Mouse (Mus musculus) brown adipose tissue, adult 24 weeks (tissue): ENCODE measurements around the gene Akap6. TPM values are rescaled to one million over a fixed set of nuclear protein-coding genes. Genes with fewer than 3 reads are reported as not detected.
A peak's percentile ranks its signal among the peaks of the same experiment; 100 is the strongest.

ENCODE experiments used
- H3K27ac ChIP-seq: fragments of 200-500 bp; replicated peaks from 2 replicates; pipeline ENCODE4 v1.5.1; 2012; ENCODE audit warnings: low read depth, mild to moderate bottlenecking, low read length
- H3K4me1 ChIP-seq: fragments of 200-500 bp; 2 replicates; pipeline ENCODE4 v1.6.1; 2012; ENCODE audit warnings: low read length, mixed read lengths; ENCODE audit not compliant: control insufficient read depth, insufficient read depth, insufficient read length
- H3K4me3 ChIP-seq: fragments of 200-500 bp; 2 replicates; pipeline ENCODE4 v1.5.1; 2012; ENCODE audit warnings: low read depth, mild to moderate bottlenecking, low read length, moderate library complexity; ENCODE audit not compliant: insufficient read depth
- polyA plus RNA-seq: library from polyadenylated mRNA; stranded (reverse); fragments of >200 nt; gene quantifications from 2 replicates; pipeline ENCODE4 v1.2.4, GENCODE M21; 2012; ENCODE audit not compliant: missing spikeins, insufficient read depth, insufficient read length

Akap6 gene
- polyA plus RNA-seq, 1 experiment: 0.48 TPM

- H3K4me3 ChIP-seq: 0 out of 2 replicates have a peak overlapping the region, but pooled peaks have one; percentile 6
These were observed 91.2 kb downstream of the Akap6 start for GRCm38 (mm10) chr12:52790350-52790768.

DNA sequence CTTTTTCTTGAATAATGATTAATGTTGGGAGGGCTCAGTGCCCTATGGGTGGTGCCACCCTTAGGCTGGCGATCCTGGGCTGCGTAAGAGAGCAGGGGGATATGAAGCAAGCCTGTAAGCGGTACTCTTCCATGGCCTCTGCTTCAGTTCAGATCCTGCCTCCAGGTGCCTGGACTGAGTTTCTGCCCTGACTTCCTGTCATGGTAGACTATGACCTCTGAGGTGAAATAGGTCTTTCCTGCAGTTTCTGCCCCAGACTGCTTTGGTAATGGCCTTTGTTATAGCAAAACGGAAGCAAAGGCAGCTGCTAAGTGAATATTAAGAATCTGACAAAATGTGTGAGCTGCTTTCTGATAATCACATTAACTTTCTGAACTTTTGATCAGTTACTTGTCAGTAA, 94.9 kb downstream of the Akap6 start:
- Histone ChIP-seq H3K27ac (no peak overlapping the region), H3K4me1 (peaks cover 7% of the 10 kb centered on the region), H3K4me3 (no peak overlapping the region)

More at GRCm38 (mm10) chr12:52790350-52790768, 91.2 kb downstream of the Akap6 start:
- Histone ChIP-seq H3K4me1 (peaks cover 7% of the 10 kb centered on the region; the same call in 1 of the 2 replicates), H3K27ac (no peak overlapping the region)

- Histone ChIP-seq H3K27ac (no peak overlapping the region), H3K4me3 (no peak overlapping the region; the same call in 1 of the 2 replicates), H3K4me1 (peaks cover 4% of the 10 kb centered on the region)
These were observed 96.6 kb downstream of the Akap6 start for GRCm38 (mm10) chr12:52795551-52796470.

DNA sequence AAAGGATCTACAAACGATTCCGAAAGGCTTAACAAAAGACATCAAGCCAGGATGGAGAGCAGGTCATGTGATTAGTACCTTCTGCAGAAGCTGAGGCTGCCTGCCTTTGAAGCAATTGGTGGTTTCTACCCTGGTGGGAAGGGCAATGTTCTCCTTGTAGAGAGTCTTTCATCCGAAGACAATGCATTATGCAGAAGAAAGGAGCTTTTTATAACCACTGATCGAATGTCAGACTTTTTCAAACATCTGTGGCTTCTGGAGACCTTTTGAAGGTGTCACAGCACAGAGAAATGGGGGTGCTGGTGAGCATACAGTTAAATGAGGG, 97.2 kb downstream of the Akap6 start:
- Histone ChIP-seq H3K4me3 (no peak overlapping the region), H3K27ac (no peak overlapping the region), H3K4me1 (peaks cover 4% of the 10 kb centered on the region)

- Histone ChIP-seq H3K4me3 (no peak overlapping the region), H3K4me1 (no peaks in the 10 kb centered on the region; the same call in 1 of the 2 replicates), H3K27ac (no peak overlapping the region)
These were observed 100.5 kb downstream of the Akap6 start for GRCm38 (mm10) chr12:52799717-52800116.

DNA sequence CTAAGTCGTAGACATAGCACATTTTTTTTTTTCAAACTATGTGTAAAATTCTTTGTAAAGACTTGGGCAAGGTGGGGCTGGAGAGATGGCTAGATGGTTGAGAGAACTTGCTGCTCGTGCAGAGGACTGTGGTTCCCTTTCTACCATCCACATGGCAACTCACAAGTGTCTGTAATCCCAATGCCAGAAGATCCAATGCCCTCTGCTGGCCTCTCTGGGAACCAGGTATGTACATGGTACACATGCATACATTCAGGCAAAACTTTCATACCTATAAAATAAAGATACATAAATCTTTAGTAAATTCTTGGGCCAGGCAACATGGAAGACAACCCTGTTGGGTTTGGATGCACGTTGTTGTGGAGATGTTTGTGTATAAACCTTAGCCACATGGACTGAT, 107.1 kb downstream of the Akap6 start:
- Histone ChIP-seq H3K4me3 (no peak overlapping the region), H3K27ac (no peak overlapping the region), H3K4me1 (no peaks in the 10 kb centered on the region)

DNA sequence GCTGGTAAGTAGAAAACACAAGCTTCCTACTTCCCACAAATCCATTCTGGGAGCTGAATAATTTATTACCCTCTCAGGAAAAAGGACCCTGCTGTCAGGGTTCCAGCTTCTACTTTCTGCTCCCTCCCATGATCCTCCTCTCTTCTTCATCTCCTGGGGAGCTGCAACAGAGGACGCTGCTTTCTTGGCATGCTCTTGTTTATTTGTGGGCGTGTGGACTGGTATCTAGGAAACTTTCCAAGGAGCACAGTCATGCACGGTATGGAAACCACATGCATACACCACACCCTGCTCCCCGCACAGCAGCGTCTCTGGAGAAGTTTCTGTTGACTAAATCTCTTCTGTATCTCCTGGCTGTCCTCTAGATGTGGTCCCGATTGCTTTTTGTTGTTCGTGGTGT, 119.4 kb downstream of the Akap6 start:
- H3K4me3 ChIP-seq: no peak overlapping the region
- no peaks in the 10 kb centered on the region for H3K4me1 ChIP-seq
- no peak overlapping the region for H3K27ac ChIP-seq

- Histone ChIP-seq H3K4me1 (no peaks in the 10 kb centered on the region), H3K27ac (no peak overlapping the region), H3K4me3 (no peak overlapping the region)
These were observed 125.6 kb downstream of the Akap6 start for GRCm38 (mm10) chr12:52824774-52825173.

DNA sequence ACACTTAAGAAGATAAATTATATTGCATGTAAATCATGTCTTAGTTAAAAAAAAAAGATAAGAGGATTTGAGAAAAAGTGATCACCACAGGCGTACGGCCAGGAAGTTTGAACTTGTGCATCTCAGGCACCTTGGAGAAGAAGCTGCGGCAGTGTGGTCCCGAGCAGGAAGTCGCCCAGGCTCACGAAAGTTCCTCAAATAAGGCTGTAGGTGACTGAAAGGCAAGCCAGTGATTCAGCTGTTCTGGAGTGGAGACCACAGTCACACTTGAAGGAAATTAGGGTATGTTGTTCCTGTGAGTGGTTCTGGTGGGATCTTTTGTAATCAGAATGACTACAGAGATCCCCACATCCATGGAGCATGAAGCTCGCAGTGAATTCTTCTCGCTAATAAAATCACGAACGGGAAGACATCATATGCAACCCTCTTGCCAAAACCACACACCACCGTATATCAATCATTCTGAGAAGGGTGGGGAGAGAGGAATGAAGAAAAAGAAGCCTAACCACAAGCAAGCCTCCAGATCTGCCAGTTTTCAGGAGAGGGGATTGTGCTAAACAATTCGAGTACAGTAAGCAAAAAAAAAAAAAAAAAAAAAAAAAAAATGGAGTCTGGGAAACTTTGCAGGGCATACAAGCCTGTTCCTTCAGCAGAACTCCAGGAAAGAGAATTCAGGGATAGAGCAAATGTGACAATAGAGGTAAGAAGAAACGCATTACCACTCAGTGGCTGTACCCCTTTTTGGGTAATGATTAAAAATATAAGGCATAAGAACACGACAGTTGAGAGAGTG, 130.0 kb downstream of the Akap6 start:
- Histone ChIP-seq H3K4me3 (no peak overlapping the region), H3K27ac (no peak overlapping the region), H3K4me1 (no peaks in the 10 kb centered on the region)

- Histone ChIP-seq H3K4me1 (peaks cover 12% of the 10 kb centered on the region), H3K4me3 (no peak overlapping the region), H3K27ac (no peak overlapping the region)
These were observed 132.6 kb downstream of the Akap6 start for GRCm38 (mm10) chr12:52831782-52832181.

GRCm38 (mm10) chr12:52832230-52832629, 133.0 kb downstream of the Akap6 start:
- no peak overlapping the region for H3K27ac ChIP-seq
- no peak overlapping the region for H3K4me3 ChIP-seq
- peaks cover 12% of the 10 kb centered on the region for H3K4me1 ChIP-seq

GRCm38 (mm10) chr12:52833141-52833540, 134.0 kb downstream of the Akap6 start:
- peaks cover 12% of the 10 kb centered on the region for H3K4me1 ChIP-seq
- H3K4me3 ChIP-seq: no peak overlapping the region
- H3K27ac ChIP-seq: no peak overlapping the region

GRCm38 (mm10) chr12:52834074-52834473, 134.9 kb downstream of the Akap6 start:
- H3K4me1 ChIP-seq: peaks cover 12% of the 10 kb centered on the region
- no peak overlapping the region for H3K27ac ChIP-seq
- no peak overlapping the region for H3K4me3 ChIP-seq

DNA sequence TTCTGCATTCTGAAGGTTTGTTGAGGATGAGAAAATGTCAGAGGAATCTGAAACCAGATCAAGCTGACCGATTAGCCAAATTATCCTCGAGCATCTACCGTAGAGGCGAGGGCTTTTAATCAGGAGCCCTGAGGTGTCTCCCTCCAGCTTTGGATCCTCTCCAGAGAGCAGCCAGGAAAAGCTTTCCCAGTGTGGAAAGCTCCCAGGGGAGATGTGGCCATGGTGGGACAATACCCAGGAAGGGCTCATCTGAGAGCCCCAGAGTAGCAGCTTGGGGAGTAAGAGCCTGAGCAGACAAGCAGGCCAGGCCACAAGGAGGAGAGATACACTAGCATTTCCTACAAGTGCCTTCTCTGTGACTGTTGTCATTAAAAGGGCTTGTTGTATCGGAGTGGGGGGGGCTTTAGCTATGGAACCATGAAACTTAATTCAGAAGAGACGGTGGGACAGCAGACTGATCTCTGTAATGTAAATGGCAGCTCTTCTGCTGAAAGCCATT, 135.6 kb downstream of the Akap6 start:
- peaks cover 12% of the 10 kb centered on the region for H3K4me1 ChIP-seq
- H3K4me3 ChIP-seq: no peak overlapping the region
- peak overlapping the region; percentile 7; the same call in 1 of the 2 replicates for H3K27ac ChIP-seq

- H3K4me3 ChIP-seq: no peak overlapping the region
- H3K27ac ChIP-seq: peak overlapping the region; percentile 7; the same call in 1 of the 2 replicates
- H3K4me1 ChIP-seq: peaks cover 12% of the 10 kb centered on the region
These were observed 136.1 kb downstream of the Akap6 start for GRCm38 (mm10) chr12:52835291-52835742.
